Mouse (Mus musculus) CH12.LX (cell line): Measurements from ENCODE around the gene 2810408A11Rik. TPM values are rescaled to one million over a fixed set of nuclear protein-coding genes. Genes with fewer than 3 reads are reported as not detected.

Experiments used
- DNase-seq: peaks from one replicate; pipeline ENCODE4 v3.0.0-alpha.2; 2013; ENCODE audit errors: extremely low read depth
- H3K27ac ChIP-seq: 2 replicates; pipeline ENCODE4 v1.5.1; 2012; ENCODE audit warnings: low read depth, mild to moderate bottlenecking, control low read depth, moderate library complexity; ENCODE audit not compliant: insufficient read depth
- H3K27me3 ChIP-seq: replicated peaks from 2 replicates; pipeline ENCODE3; 2012; ENCODE audit warnings: inconsistent platforms
- H3K36me3 ChIP-seq, 2 experiments: replicated peaks in 1 of 2; 2 replicates each; pipeline versions ENCODE3 to v1.6.1; 2012; ENCODE audit warnings: inconsistent platforms in 1 of 2, low read length in 1 of 2, mild to moderate bottlenecking in 1 of 2, mixed read lengths in 1 of 2, moderate library complexity in 1 of 2; ENCODE audit not compliant: control insufficient read depth in 1 of 2, insufficient read depth in 1 of 2
- H3K4me1 ChIP-seq, 2 experiments: 2 replicates each; pipeline ENCODE4 v1.6.1; 2012; ENCODE audit warnings: inconsistent platforms in 1 of 2, moderate library complexity in 1 of 2; ENCODE audit not compliant: insufficient read depth in 2 of 2, control insufficient read depth in 1 of 2
- H3K4me2 ChIP-seq: 2 replicates; pipeline ENCODE4 v1.6.1; 2012; ENCODE audit warnings: low read depth, mild to moderate bottlenecking, control low read depth; ENCODE audit not compliant: poor library complexity, insufficient read depth, severe bottlenecking
- H3K4me3 ChIP-seq, 3 experiments: fragments of 150-350 bp in 1 of 3; sonication (generic) in 1 of 3; replicated peaks in 1 of 3; 2 replicates each; pipeline versions ENCODE3 to v1.5.1; 2011 to 2012; ENCODE audit warnings: low read depth in 2 of 3, low read length in 2 of 3, mild to moderate bottlenecking in 2 of 3, moderate library complexity in 2 of 3, control low read depth in 1 of 3, improper control_type of control experiment in 1 of 3, inconsistent platforms in 1 of 3, mixed read lengths in 1 of 3; ENCODE audit not compliant: poor library complexity in 1 of 3
- H3K79me2 ChIP-seq: replicated peaks from 2 replicates; pipeline ENCODE4 v1.6.1; 2012; ENCODE audit warnings: mild to moderate bottlenecking, moderate library complexity; ENCODE audit not compliant: control insufficient read depth, poor library complexity, insufficient read depth, severe bottlenecking; ENCODE audit errors: extremely low read depth
- H3K9ac ChIP-seq: 2 replicates; pipeline ENCODE4 v1.6.1; 2012; ENCODE audit warnings: low read depth, mild to moderate bottlenecking, control low read depth, moderate library complexity; ENCODE audit not compliant: insufficient read depth
- H3K9me3 ChIP-seq: replicated peaks from 2 replicates; pipeline ENCODE3; 2012; ENCODE audit warnings: low read length, inconsistent platforms, mixed read lengths
- BHLHE40 ChIP-seq: IDR thresholded peaks from 2 replicates; pipeline ENCODE4 v1.6.1; 2011; ENCODE audit warnings: mild to moderate bottlenecking, low read depth, low read length, improper control_type of control experiment
- CHD1 ChIP-seq: IDR thresholded peaks from 2 replicates; pipeline ENCODE4 v1.6.1; 2012; ENCODE audit warnings: low read depth, low read length, improper control_type of control experiment, inconsistent platforms
- CHD2 ChIP-seq: IDR thresholded peaks from 2 replicates; pipeline ENCODE4 v1.6.1; 2011; ENCODE audit warnings: low read length, improper control_type of control experiment
- E2F4 ChIP-seq: IDR thresholded peaks from 2 replicates; pipeline ENCODE4 v1.6.1; 2011; ENCODE audit warnings: low read depth, low read length, improper control_type of control experiment; ENCODE audit not compliant: insufficient replicate concordance
- ELF1 ChIP-seq: IDR thresholded peaks from 2 replicates; pipeline ENCODE4 v1.6.1; 2014; ENCODE audit warnings: low read depth, mild to moderate bottlenecking, inconsistent platforms, low read length, improper control_type of control experiment
- EP300 ChIP-seq: IDR thresholded peaks from 2 replicates; pipeline ENCODE4 v1.6.1; 2011; ENCODE audit warnings: low read length, improper control_type of control experiment
- ETS1 ChIP-seq: conservative IDR thresholded peaks from 2 replicates; pipeline ENCODE4 v1.6.1; 2012; ENCODE audit warnings: low read depth, mild to moderate bottlenecking, inconsistent platforms, low read length, improper control_type of control experiment, moderate library complexity
- GABPA ChIP-seq: IDR thresholded peaks from 2 replicates; pipeline ENCODE4 v1.6.1; 2012; ENCODE audit warnings: low read depth, low read length, improper control_type of control experiment, inconsistent platforms; ENCODE audit not compliant: insufficient replicate concordance
- HCFC1 ChIP-seq: IDR thresholded peaks from 2 replicates; pipeline ENCODE4 v1.6.1; 2012; ENCODE audit warnings: low read depth, mild to moderate bottlenecking, inconsistent platforms, low read length, improper control_type of control experiment
- IRF4 ChIP-seq: IDR thresholded peaks from 2 replicates; pipeline ENCODE4 v1.6.1; 2014; ENCODE audit warnings: low read depth, mild to moderate bottlenecking, inconsistent platforms, low read length, improper control_type of control experiment
- JUN ChIP-seq: IDR thresholded peaks from 2 replicates; pipeline ENCODE4 v1.6.1; 2011; ENCODE audit warnings: low read depth, mild to moderate bottlenecking, low read length, improper control_type of control experiment, moderate library complexity; ENCODE audit not compliant: insufficient read depth
- JUND ChIP-seq: conservative IDR thresholded peaks from 2 replicates; pipeline ENCODE4 v1.6.1; 2011; ENCODE audit warnings: low read depth, low read length, improper control_type of control experiment
- KAT2A ChIP-seq: IDR thresholded peaks from 2 replicates; pipeline ENCODE4 v1.6.1; 2012; ENCODE audit warnings: low read length, improper control_type of control experiment, inconsistent platforms; ENCODE audit not compliant: insufficient replicate concordance
- MAFK ChIP-seq: IDR thresholded peaks from 2 replicates; pipeline ENCODE4 v1.6.1; 2011; ENCODE audit warnings: low read length, improper control_type of control experiment; ENCODE audit not compliant: insufficient replicate concordance
- MAX ChIP-seq: IDR thresholded peaks from 2 replicates; pipeline ENCODE4 v1.6.1; 2011; ENCODE audit warnings: low read length, improper control_type of control experiment
- MAZ ChIP-seq: IDR thresholded peaks from 2 replicates; pipeline ENCODE4 v1.6.1; 2012; ENCODE audit warnings: low read depth, mild to moderate bottlenecking, inconsistent platforms, low read length, improper control_type of control experiment, moderate library complexity
- MEF2A ChIP-seq: IDR thresholded peaks from 2 replicates; pipeline ENCODE4 v1.6.1; 2014; ENCODE audit warnings: low read depth, mild to moderate bottlenecking, inconsistent platforms, low read length, improper control_type of control experiment, borderline replicate concordance
- MXI1 ChIP-seq: IDR thresholded peaks from 2 replicates; pipeline ENCODE4 v1.6.1; 2011; ENCODE audit warnings: mild to moderate bottlenecking, low read depth, low read length, improper control_type of control experiment
- MYC ChIP-seq: IDR thresholded peaks from 2 replicates; pipeline ENCODE4 v1.6.1; 2011; ENCODE audit warnings: low read depth, mild to moderate bottlenecking, improper control_type of control experiment, low read length
- NELFE ChIP-seq: IDR thresholded peaks from 2 replicates; pipeline ENCODE4 v1.6.1; 2011; ENCODE audit warnings: low read depth, low read length, improper control_type of control experiment
- NRF1 ChIP-seq: IDR thresholded peaks from 2 replicates; pipeline ENCODE4 v1.6.1; 2014; ENCODE audit warnings: low read depth, mild to moderate bottlenecking, inconsistent platforms, low read length, improper control_type of control experiment, moderate library complexity
- PAX5 ChIP-seq: IDR thresholded peaks from 2 replicates; pipeline ENCODE4 v1.6.1; 2012; ENCODE audit warnings: low read length, inconsistent platforms, mixed read lengths
- POLR2A ChIP-seq: IDR thresholded peaks from 2 replicates; pipeline ENCODE4 v1.6.1; 2011; ENCODE audit warnings: low read depth, mild to moderate bottlenecking, improper control_type of control experiment, low read length
- POLR2AphosphoS2 ChIP-seq: IDR thresholded peaks from 2 replicates; pipeline ENCODE4 v1.6.1; 2011; ENCODE audit warnings: low read depth, low read length, improper control_type of control experiment
- RCOR1 ChIP-seq: conservative IDR thresholded peaks from 2 replicates; pipeline ENCODE4 v1.6.1; 2012; ENCODE audit warnings: low read depth, mild to moderate bottlenecking, inconsistent platforms, low read length, improper control_type of control experiment
- SIN3A ChIP-seq: IDR thresholded peaks from 2 replicates; pipeline ENCODE4 v1.6.1; 2012; ENCODE audit warnings: low read length, improper control_type of control experiment, inconsistent platforms
- SMC3 ChIP-seq: IDR thresholded peaks from 2 replicates; pipeline ENCODE4 v1.6.1; 2011; ENCODE audit warnings: low read depth, low read length, improper control_type of control experiment
- TBP ChIP-seq: conservative IDR thresholded peaks from 2 replicates; pipeline ENCODE4 v1.6.1; 2011; ENCODE audit warnings: low read depth, low read length, improper control_type of control experiment
- TCF12 ChIP-seq: IDR thresholded peaks from 2 replicates; pipeline ENCODE4 v1.6.1; 2014; ENCODE audit warnings: low read depth, mild to moderate bottlenecking, inconsistent platforms, low read length, improper control_type of control experiment
- UBTF ChIP-seq: IDR thresholded peaks from 2 replicates; pipeline ENCODE4 v1.6.1; 2012; ENCODE audit warnings: low read depth, mild to moderate bottlenecking, inconsistent platforms, low read length, improper control_type of control experiment, moderate library complexity
- USF1 ChIP-seq: IDR thresholded peaks from 2 replicates; pipeline ENCODE4 v1.6.1; 2014; ENCODE audit warnings: low read depth, mild to moderate bottlenecking, inconsistent platforms, low read length, improper control_type of control experiment
- USF2 ChIP-seq: conservative IDR thresholded peaks from 2 replicates; pipeline ENCODE4 v1.6.1; 2011; ENCODE audit warnings: low read depth, low read length, improper control_type of control experiment
- ZC3H11A ChIP-seq: IDR thresholded peaks from 2 replicates; pipeline ENCODE4 v1.6.1; 2012; ENCODE audit warnings: low read depth, mild to moderate bottlenecking, inconsistent platforms, low read length, improper control_type of control experiment
- ZKSCAN1 ChIP-seq: IDR thresholded peaks from 2 replicates; pipeline ENCODE4 v1.6.1; 2012; ENCODE audit warnings: low read depth, inconsistent platforms, low read length, improper control_type of control experiment, borderline replicate concordance
- ZMIZ1 ChIP-seq: IDR thresholded peaks from 2 replicates; pipeline ENCODE4 v1.6.1; 2012; ENCODE audit warnings: low read depth, mild to moderate bottlenecking, inconsistent platforms, low read length, improper control_type of control experiment
- dilution Hi-C: fragments of 300-500 bp; cut with MboI; formaldehyde crosslinking; loops from 2 replicates; pipeline ENCODE4 v1.14.3; 2020; ENCODE audit warnings: low sequenced_read_pairs; ENCODE audit not compliant: extremely low pct_unique_long_range_greater_than_20kb, extremely low pct_ligation_motif_present
- in situ Hi-C: fragments of 300-500 bp; cut with MboI; formaldehyde crosslinking; loops from 3 replicates; pipeline ENCODE4 v1.14.3; 2019; ENCODE audit warnings: low sequenced_read_pairs, low pct_ligation_motif_present, low pct_unique_long_range_greater_than_20kb, mixed read lengths
- polyA plus RNA-seq: library from polyadenylated mRNA; unstranded; fragments of >175 nt; gene quantifications from 2 replicates; pipeline ENCODE4 v1.2.1, GENCODE M21; 2012; ENCODE audit warnings: low read depth; ENCODE audit not compliant: insufficient read length
- total RNA-seq, 2 experiments: library from RNA; depleted of rRNA; stranded (reverse); fragments of 300-350 nt in 1 of 2; fragments of >200 nt in 1 of 2; gene quantifications; 2 replicates each; pipeline ENCODE4 v1.2.3; 2012 to 2014

Gene 2810408A11Rik
- 0.34 and 0.59 TPM in 2 replicates for total RNA-seq (2012; rRNA removed)
- 0.35 and 0.86 TPM in 2 replicates for total RNA-seq (2014; rRNA removed)
- 0.33 and 0.41 TPM in 2 replicates for polyA plus RNA-seq

GRCm38 (mm10) chr11:69900471-69901405 lies at the start of gene 2810408A11Rik, which contains the start of gene Neurl4:
Gene 2810408A11Rik (minus strand): TSS chr11:69900987.
Gene Neurl4 (plus strand): TSS chr11:69901072.
- peaks cover 7 to 32% of the 10 kb centered on the region in 2 experiments for H3K4me1 ChIP-seq
- peaks cover 23 to 25% of the 10 kb centered on the region in 2 experiments for H3K36me3 ChIP-seq
- TF ChIP-seq MXI1 (peak; percentile 77), TCF12 (peak; percentile 72), POLR2A (peak; percentile 92), POLR2AphosphoS2 (peak; percentile 81; the same call in 1 of the 2 replicates), ELF1 (peak; percentile 48; the same call in 1 of the 2 replicates), SIN3A (peak; percentile 18; the same call in 1 of the 2 replicates), MAZ (no peak), IRF4 (peak; percentile 57), MYC (no peak), NELFE (peak; percentile 86; the same call in 1 of the 2 replicates), E2F4 (peak; percentile 79; the same call in 1 of the 2 replicates), ZMIZ1 (peak; percentile 88), PAX5 (no peak), BHLHE40 (peak; percentile 42; the same call in 1 of the 2 replicates), ETS1 (0 out of 2 replicates have a peak, but pooled peaks have one; percentile 42), SMC3 (peak; percentile 10; the same call in 1 of the 2 replicates), MEF2A (peak; percentile 44; the same call in 1 of the 2 replicates), USF2 (no peak), ZKSCAN1 (no peak), EP300 (peak; percentile 45; the same call in 1 of the 2 replicates), GABPA (no peak), UBTF (no peak), JUND (no peak), NRF1 (no peak), JUN (no peak), RCOR1 (no peak; the same call in 1 of the 2 replicates), MAX (peak; percentile 24; the same call in 1 of the 2 replicates), MAFK (no peak), CHD2 (peak; percentile 55), USF1 (no peak; the same call in 1 of the 2 replicates), ZC3H11A (no peak), KAT2A (no peak), HCFC1 (no peak), TBP (peak; percentile 84; the same call in 1 of the 2 replicates), CHD1 (no peak)
- peak within 1 kb of the TSS; percentile 75 for H3K27ac ChIP-seq
- in situ Hi-C loops: no loop called here
- peak within 1 kb of the TSS; percentile 81 for H3K9ac ChIP-seq
- H3K4me3 ChIP-seq: peak within 1 kb of the TSS; percentile 70 to 97 (median 82)
- dilution Hi-C loops: no loop called here
- H3K27me3 ChIP-seq: no peaks in the 10 kb centered on the region
- H3K4me2 ChIP-seq: peak within 1 kb of the TSS; percentile 73
- peak; percentile 98 for DNase-seq
- peaks cover 10% of the 10 kb centered on the region for H3K79me2 ChIP-seq
- H3K9me3 ChIP-seq: no peaks in the 10 kb centered on the region
